Mouse (Mus musculus) heart, postnatal 36 days (tissue): Measurements from ENCODE around the gene Smcp. TPM values are rescaled to one million over a fixed set of nuclear protein-coding genes. Genes with fewer than 3 reads are reported as not detected.

ENCODE experiments used
- DNase-seq, 2 experiments: peaks; one replicate each; pipeline ENCODE4 v3.0.0; 2021 to 2022
- intact Hi-C: fragments of 180-260 bp; cut with DNase I; formaldehyde crosslinking; loops from one replicate; pipeline ENCODE4 v1.15.1; 2025
- total RNA-seq, 2 experiments: library from RNA; stranded (reverse); gene quantifications; 2 replicates each; pipeline ENCODE4 v1.2.3; 2021

Gene Smcp
- total RNA-seq: not detected

DNA sequence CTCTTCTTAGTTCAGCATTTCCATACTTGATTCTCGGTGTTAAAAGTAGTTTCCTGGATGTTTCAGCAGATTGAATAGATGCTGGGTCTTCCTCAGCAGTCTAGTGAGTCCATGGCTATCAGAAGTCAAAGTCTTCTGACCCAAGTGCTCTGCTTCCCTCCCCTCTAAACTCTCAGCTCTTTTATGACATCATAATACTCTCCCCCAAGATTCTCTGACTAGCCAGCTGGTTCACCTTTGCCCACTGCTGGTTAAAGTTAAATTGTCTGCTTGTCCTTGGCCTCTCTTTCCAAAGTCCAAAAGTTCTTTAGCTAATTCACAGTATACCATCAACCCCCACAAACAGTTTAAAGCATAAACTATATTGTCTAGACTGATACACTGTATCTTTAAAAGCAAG is at the start of gene Smcp:
Gene Smcp, minus strand, starts transcription at position 140 of the 400 bp plus-strand sequence.
- intact Hi-C loops: no loop called here
- DNase-seq: no peak

DNA sequence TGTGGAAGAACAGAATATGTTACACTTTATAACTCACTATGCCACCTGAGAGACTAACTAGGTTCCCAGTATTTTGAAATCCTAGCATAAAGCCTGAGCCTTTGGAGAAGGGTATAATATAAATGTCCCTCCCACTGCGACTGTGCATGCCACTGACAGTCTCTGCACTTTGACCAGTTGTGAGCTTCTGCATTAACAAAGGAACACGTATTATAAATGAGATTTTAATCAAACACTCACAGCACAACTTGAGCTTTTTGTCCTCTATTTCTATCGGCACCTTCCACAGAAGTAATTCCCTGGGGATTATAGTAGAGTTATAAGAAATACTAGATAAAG is 49.8 kb upstream of the Smcp start:
- intact Hi-C loops: no loop called here

DNA sequence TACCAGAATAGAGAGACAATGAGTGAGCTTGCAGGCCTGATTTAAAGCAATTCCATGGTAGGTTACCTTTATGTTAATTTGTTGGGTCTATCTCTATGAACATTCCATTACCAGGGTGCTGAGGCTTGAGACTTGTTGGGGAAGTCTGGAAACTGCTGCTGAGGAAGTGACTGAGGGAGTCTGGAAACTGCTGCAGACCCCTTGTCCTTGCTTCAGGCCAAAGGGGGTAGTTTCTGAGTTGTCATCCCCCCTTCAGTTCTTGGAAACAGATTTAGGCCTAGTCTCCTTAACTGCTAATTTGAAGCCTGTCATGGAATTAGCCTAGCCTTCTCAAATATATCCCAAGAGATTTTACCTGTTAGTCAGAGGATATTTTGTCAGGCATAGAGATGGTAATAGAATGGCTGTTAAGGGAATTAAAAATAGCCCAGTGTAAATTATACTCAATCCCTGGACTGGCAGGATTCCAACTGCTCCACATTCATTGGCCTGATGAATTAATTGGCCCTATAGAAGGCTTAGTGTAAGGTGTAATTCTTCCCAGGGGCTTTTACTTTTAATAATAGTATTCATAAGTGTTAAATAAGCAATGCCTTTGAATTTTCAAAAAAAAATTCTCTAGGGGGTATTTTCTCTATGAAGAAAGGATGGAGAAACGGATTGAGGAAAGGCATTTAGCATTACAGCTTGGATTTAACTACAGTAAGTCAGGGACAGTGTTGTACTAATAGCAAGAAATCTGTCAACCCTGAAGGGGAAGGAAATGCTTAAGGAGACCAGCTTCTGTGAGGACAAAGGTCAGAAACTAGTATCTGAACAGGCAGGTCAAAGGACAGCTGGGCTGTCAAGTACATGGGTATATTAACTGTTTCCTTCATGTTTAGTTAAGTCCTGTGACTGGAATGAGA is 49.2 kb upstream of the Smcp start:
- intact Hi-C loops: no loop called here
- DNase-seq: no peak

More for the DNA sequence above, 49.8 kb upstream of the Smcp start:
- DNase-seq: no peak

DNA sequence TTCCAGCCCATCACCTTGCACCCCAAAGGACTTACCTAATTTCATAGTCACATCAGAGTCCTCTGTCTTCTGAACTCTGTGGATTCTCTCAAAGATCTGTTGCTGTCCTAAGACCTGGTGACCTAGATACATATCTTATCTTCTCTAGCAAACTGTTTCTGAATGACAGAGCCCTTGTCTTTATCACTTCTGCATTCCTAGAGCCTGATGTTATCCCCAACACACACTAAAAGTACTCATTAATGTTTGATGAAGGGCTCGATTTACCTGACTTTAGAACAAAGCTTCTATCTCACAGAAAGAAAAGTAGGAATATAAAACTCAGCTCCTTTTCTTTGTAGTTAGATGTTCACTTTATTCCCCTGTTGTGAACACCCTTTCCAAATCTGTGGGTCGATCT is 32.8 kb upstream of the Smcp start, which contains the start of gene Lce6a:
Gene Lce6a, minus strand, starts transcription at position 101 of the 400 bp plus-strand sequence.
- intact Hi-C loops: no loop called here
- no peak for DNase-seq

DNA sequence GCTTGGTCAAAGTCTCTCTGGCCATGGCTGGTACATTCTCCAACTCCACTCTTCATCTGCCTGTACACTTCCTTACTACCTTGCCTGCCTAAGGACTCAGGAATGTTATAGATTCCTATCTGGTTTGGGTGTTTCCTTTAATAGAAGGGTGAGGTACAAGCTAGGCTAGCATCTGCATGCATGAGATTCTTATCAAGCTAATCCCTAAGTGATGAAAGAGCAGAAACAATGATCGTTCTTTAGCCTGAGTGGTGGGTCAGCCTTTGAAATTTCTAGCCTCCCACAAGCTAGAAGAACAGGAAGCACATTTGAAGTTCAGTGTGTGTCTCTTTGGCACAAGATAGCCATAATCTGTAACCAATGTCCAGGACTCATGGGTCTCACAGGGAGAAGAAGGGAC is 21.0 kb upstream of the Smcp start:
- no peak for DNase-seq
- intact Hi-C loops: no loop called here

DNA sequence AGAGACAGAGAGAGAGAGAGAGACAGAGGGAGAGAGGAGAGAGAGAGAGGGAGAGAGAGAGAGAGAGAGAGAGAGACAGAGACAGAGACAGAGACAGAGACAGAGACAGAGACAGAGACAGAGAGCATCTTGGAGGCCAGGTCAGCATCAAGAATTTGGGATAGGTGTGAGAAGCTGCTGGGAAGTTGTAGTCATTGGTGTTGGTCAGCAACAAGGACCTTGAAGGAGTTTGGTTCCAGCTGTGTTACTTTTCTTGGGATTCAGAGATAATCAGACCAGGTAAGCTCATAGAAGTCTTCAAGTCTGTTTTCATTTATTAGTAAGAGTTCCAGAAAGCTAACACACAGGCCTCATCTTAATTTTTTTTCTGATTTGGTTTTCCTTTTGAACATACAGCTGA is 18.6 kb upstream of the Smcp start, which contains the start of gene 2210017I01Rik:
Gene 2210017I01Rik, minus strand, starts transcription at position 101 of the 400 bp plus-strand sequence.
- intact Hi-C loops: no loop called here
- DNase-seq: no peak

DNA sequence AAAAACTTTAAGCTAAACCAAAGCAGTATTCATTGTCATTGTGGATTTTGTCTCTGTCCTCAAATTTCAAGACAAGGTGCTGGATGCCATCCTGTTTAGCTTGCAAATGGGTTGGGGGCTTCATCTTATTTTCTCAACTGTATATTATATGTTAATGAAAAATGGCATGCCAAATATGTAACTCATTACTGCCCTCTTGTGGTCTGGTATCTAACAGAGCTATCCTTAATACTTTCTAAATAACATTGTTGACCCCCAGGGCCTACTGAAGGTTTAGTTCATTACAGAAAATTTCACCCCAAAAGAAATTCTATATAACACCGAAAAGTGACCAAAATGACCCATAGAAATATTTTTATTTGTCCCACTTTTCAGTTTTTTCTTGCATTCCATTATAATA is 13.4 kb upstream of the Smcp start:
- intact Hi-C loops: loop anchor here (5.0 kb wide), 1 partner anchor 450 kb away; no protein-coding TSS in a partner anchor
- DNase-seq: no peak

DNA sequence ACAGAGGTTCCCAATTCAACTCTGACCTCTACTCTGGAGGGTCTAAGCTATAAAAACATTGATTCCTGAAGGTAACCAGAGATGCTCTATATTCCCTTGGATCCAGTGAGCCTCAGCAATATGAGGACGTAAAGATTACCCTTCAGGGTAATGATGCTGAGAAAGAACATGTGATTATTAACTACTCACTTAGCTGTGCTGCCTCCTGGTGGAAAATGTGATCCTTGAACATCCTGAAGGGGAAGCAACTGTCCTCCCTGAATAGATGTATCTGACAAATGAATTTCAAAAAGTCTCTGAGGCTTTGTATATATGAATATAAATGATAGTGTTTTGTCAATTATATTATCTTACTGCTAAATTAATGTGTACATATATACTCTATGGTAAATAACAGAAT is 11.7 kb upstream of the Smcp start:
- intact Hi-C loops: loop anchor here (5.0 kb wide), 1 partner anchor 448 kb away; no protein-coding TSS in a partner anchor

DNA sequence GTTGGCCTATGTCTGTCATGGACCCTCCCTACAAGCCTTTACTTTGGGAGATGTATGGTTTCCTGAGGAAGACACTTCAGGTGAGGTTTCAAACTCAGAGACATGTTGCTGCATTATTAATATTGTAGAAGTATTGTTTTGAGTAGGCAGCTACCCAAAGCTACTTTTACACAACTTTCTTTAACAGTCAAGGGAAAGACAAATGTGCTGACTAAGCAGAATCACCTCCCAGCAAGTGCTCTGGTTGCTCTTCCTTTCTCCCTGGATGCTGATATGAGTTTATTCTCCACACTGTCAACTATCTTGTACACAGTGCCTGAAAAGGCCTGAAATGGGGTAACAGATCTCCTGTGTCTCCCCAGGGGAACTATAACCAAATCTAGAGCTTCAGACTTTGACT is 11.2 kb upstream of the Smcp start:
- intact Hi-C loops: loop anchor here (5.0 kb wide), 1 partner anchor 448 kb away; no protein-coding TSS in a partner anchor
- no peak for DNase-seq

More for the DNA sequence above, 11.7 kb upstream of the Smcp start:
- no peak for DNase-seq

DNA sequence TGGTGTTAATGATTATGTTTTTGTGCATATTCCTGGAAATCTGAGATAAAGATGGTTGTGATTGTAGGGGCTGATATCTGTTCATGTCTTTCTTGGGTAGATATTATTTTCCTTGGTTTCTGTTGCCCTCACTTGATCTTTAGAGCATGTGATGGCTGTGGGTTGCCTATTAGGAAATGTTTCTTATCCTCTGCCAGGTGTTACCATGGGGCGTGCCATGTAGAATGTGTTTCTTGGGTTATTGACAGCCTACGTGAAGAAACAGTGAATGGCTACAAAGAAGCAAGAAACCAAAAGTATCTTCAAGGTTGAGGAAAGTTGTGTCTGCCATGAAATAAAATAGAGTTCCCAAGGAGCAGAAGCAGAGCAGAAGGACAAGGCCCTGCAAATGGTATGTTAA is 9.6 kb upstream of the Smcp start:
- intact Hi-C loops: no loop called here
- DNase-seq: no peak

DNA sequence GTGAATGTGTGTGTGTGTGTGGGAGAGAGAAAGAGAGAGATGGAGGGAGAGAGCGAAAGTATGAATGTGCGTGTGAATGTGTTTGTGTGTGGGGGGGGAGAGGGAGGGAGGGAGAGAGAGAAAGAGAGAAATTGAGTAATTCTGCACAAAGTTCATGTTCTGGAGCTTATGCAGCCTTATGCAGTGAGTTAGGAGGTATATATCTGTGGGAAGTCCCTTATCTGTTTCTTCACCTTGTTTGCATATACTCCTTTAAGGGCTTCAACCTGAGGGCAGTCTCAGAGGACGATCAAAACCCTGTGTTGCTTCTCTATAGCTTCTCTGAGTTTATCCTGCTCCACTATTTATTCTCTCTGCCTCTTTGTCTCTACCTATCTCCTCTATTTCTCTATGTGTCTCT is 1.6 kb downstream of the Smcp start:
- intact Hi-C loops: no loop called here
- no peak for DNase-seq

DNA sequence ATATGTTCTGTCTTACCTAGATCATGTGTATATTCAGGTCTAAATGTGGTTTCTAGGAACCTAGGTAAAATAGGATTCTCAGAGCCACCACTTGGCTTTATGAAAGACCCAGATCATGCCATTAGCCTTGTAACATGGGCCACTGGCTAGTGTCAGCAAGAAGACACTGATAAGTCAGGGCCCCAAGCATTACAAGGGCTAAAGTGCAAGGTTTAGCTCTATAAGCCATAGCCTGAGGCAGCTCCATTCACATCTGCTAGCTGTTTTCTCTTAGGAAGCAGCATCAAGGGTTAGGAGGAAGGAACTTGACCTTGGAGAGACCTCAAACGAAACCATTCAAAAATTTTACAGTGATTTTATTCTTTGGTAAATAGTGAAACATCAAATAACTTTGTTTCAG is 3.7 kb downstream of the Smcp start:
- DNase-seq: no peak
- intact Hi-C loops: no loop called here

DNA sequence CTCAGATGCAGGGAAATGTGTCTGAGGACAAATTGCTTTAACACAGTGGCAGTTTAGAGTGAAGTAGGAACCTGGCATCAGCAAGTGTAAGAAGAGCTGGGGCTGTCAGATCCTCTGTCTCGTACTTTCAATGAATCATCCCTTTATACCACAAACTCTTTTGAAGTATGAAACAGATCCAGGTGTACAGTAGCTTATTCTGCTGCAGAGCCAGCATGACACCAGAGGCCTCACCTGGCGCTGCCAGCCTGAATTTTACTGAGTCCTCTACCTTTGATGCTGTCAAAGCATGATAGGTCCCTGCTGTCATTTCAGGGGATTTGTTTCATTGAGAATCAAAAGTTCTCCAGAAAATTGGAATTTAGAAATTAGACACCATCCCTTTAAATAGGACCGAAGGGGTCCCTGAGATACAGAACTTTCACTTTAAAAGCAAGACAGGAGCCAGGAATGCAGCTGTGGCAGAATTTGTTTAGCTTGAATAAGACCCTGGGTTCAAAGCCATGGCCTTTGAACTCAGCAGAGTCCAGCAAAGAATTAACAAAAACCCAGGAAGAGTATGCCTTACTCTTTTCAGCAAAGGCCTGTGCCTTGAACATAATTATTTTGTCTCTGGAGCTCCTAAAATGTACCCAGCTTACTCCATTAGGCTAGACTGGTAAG is 5.5 kb downstream of the Smcp start:
- DNase-seq: no peak
- intact Hi-C loops: no loop called here

DNA sequence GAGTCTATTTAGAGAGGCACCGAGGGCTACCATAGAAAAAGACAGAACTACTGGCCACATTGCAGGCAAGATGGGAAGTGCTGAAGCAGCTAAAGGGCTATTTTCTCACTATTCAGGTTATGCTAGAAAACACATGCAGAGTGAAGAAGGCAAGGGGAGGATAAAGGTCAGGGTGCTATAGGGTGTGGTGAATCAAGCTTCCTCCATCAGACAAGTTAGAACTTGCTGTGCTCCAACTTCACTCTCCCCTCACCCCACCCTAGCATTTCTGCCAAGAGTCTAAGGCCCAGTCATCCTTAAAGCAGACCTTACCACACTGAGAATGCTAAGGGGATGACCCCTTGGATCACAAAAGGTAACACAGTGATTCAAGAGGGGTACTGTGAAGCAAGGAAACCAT is 9.3 kb downstream of the Smcp start:
- no peak for DNase-seq
- intact Hi-C loops: no loop called here

DNA sequence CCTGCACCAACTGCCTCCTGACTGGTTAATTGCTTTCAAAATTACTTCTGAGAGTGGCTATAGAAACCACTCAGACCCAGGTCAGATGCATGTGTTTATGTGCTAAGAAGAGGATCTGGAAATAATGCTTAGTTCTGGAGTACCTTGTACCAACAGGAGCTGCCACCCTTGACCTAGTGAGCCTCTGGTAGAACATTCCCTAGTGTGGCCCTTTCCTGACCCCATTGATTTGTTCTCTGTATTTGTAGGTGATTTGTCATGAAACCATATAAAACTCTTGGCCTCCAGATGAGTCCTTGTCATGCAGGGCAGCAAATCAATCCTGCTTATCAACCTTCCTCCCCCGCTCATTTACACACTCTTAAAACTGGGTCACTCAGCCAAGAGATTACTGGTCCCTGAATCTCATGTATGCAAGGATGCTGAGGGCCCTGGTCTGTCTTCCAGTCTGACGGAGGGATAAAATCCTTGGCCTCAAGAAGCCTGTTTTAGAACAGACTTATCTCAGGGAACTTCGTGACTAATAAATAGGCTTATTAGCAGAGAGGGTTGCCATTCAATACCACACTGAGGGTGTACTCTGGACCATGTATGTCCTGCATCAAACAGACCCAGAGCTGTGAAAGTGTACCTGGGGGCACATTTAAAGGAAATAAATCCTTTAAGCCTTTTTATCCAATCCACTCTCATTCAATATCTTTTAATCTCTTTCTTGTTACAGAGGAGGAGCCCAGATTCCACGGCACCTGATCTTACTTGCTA is 10.0 kb downstream of the Smcp start:
- intact Hi-C loops: no loop called here

DNA sequence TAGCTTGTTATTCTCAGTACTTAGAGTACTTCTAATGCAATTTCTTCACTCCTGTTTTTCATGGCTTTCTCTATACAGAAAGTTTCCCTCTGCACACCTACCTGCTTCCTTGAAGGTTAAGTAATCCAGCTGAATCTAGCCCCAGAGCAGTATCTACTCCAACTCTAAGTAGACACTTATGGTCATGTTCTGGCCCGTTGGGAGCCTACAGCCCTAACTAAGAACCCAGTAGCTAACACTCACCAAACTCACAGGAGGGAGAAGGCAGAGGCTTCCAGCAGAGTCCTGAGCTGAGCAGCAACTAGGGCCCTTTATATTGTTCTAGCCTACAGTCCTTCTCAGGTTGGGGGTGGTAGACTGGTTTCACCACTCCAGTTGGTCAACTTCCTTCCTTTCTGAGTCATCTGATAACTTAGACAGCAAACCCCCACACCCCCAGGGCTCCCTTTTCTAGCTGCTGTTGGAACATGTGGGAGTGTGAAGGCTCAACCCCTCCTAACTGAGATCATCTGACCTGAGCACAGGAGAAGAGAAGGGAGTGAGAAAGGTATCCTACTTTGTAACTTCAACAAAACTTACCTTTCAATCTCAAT is 15.3 kb downstream of the Smcp start, which contains the start of gene Ivl:
Gene Ivl, minus strand, starts transcription at position 287 of the 593 bp plus-strand sequence.
- intact Hi-C loops: no loop called here
- no peak for DNase-seq

More for the DNA sequence above, 10.0 kb downstream of the Smcp start:
- DNase-seq: no peak

DNA sequence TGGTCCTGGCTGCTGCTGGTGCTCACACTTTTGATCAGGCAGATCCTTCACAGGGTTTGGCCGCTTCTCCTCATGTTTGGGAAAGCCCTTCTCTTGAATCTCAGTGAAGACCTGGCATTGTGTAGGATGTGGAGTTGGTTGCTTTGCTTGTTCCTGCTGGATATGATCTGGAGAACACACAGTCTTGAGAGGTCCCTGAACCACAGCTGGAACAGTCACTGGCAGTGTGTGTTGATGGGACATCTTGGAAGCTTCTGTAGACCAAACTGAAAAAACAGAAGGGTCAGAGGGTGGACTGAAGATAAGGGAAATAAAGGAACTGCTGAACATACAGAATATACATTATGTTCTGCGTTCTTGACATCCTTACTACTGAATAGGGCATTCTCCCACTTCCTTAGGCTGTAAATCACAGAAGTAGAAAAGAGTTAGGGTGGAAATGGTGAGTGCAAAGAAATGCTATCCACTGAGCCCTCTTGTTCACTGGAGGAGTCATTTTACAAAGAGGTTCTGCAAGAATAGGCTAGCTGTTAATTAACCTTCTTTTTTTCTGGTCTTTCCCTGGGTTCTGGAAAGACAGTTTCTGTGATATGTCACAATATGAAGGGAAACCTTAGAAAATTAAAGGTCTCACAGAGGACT is 16.2 kb downstream of the Smcp start:
- DNase-seq: no peak
- intact Hi-C loops: no loop called here

DNA sequence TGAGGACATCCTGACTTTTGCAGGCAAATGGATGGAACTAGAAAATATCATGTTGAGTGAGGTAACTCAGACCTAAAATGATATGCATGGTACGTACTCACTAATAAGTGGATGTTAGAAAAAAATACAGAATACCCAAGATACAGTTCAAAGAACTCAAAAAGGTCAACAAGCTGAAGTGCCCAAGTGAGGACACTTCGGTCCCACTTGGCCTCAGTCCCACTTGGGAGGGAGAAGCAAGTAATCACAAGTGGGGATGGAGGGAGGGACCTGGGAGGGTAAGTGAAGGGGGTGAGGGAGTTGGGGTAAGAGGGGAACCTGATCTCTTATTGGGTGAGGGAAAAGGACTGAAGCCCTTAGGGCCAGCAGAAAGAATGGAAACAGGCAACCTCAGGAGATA is 20.0 kb downstream of the Smcp start:
- DNase-seq: no peak
- intact Hi-C loops: no loop called here

DNA sequence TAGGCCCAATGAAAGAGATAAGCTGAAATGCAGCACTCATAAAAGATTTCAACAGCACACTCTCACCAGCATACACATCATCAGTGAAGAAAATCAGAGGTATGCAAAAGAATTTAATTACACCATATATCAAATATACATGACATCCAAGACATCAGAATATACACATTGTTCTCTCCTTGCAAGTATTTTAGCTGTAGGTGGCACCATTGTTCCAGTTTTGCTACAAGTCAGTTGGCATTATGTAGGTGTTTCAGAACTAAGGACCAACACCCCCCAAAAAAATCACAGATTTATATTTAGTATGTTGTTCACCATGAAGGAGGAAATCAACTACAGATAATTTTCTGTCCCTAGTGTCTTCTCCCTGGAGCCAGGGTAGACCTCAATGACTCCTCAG is 23.4 kb downstream of the Smcp start:
- DNase-seq: no peak
- intact Hi-C loops: no loop called here

DNA sequence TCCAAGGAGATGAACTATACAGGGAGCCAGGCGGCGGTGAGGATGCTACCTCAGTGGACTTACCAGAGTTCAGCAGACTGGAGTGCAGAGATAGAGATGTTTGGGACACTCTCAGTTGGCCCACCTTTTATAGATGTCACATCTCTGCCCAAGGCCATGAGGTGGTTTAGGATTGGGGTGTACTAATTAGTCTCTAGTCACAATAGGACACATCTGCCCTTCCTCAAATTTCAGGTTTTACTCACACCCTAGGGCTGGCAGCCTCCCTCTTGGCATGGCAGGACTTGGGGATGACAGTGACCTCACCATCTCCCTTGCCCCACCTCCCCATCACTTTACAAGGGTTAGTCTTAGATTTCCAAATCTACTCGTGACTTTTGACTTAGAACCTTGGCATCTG is 54.4 kb downstream of the Smcp start, which contains the start of gene 2310046K23Rik:
Gene 2310046K23Rik, minus strand, starts transcription at position 101 of the 400 bp plus-strand sequence.
- no peak for DNase-seq
- intact Hi-C loops: no loop called here
